Mouse (Mus musculus): Measurements from ENCODE around the gene Fam214a. TPM values are rescaled to one million over a fixed set of nuclear protein-coding genes. Genes with fewer than 3 reads are reported as not detected.

Fam214a gene
- total RNA-seq, 2 experiments from 2014 or later: 35.3 to 37.5 TPM

GRCm38 (mm10) chr9:74922884-74923283 is 29.8 kb upstream of the Fam214a start:
- Histone ChIP-seq H3K4me3 (no peak overlapping the region), H3K27ac (no peak overlapping the region)
- no peak for DNase-seq (ENCODE audit: extremely low spot score in 1 of 2, low spot score in 2 of 2)
- TF ChIP-seq CTCF (IDR thresholded peaks at IDR 0.05): no peak
- intact Hi-C loops (cut with DNase I): no loop called here

GRCm38 (mm10) chr9:74923291-74923977 is 29.2 kb upstream of the Fam214a start:
- DNase-seq (ENCODE audit: extremely low spot score in 1 of 2, low spot score in 2 of 2): no peak
- H3K27ac ChIP-seq: no peak overlapping the region
- intact Hi-C loops (cut with DNase I): no loop called here
- no peak for TF ChIP-seq CTCF (IDR thresholded peaks at IDR 0.05)
- no peak overlapping the region for H3K4me3 ChIP-seq

DNA sequence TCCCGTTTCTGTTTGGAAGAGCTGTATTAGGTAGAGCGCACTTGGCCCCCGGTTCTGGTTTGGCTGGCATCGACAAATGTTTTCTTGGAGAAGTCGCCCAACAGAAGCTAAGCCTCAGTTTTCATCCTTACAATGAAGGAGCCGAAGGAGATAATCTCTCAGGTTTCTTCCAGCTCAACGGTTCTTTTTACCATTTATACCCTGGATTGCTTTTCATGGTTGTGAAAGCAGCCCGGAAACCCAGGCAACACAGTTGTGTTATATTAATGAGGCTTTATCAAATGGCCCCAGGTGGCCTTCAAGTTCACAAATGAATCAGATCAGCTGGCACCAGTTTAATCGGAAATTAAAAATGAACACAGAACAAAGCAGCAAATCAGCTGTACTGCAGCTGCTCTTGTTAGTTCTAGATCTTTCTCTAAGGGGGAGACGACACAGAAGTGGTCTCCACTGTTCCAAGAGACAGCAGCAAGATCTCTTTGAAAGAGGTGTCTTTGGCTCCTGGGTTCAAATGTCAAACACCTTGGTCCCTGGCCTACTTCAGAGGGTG is 27.4 kb upstream of the Fam214a start:
- H3K27ac ChIP-seq: no peak overlapping the region
- TF ChIP-seq CTCF (IDR thresholded peaks at IDR 0.05): no peak
- H3K4me3 ChIP-seq: no peak overlapping the region
- DNase-seq (ENCODE audit: extremely low spot score in 1 of 2, low spot score in 2 of 2): no peak
- intact Hi-C loops (cut with DNase I): no loop called here

DNA sequence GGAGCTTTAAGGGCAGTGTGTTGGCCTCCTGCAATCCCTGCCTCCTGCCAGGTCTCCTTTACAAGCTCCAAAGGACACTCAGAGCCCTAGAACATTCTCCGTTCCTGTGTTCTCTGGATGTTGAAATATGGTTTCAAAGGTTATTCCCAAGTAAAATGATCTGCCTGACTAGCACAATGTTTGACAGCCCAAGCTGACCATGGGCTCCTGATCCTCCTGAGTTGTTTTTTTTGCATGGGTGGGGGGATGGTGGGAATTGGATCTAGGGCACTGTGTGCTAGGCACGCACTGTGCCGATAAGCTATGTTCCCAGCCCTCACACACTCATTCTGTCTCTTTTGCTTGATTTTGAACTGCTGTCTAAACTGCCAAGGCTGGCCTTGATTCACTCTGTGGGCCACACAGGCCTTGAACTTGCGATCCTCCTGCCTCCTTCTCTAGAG is 22.7 kb upstream of the Fam214a start:
- no peak for DNase-seq (ENCODE audit: extremely low spot score in 1 of 2, low spot score in 2 of 2)
- Histone ChIP-seq H3K27ac (no peak overlapping the region), H3K4me3 (no peak overlapping the region)
- intact Hi-C loops (cut with DNase I): no loop called here
- no peak for TF ChIP-seq CTCF (IDR thresholded peaks at IDR 0.05)

GRCm38 (mm10) chr9:74930653-74931052 is 22.0 kb upstream of the Fam214a start:
- H3K27ac ChIP-seq: no peak overlapping the region
- intact Hi-C loops (cut with DNase I): no loop called here
- DNase-seq (ENCODE audit: extremely low spot score in 1 of 2, low spot score in 2 of 2): no peak
- no peak for TF ChIP-seq CTCF (IDR thresholded peaks at IDR 0.05)
- H3K4me3 ChIP-seq: no peak overlapping the region

DNA sequence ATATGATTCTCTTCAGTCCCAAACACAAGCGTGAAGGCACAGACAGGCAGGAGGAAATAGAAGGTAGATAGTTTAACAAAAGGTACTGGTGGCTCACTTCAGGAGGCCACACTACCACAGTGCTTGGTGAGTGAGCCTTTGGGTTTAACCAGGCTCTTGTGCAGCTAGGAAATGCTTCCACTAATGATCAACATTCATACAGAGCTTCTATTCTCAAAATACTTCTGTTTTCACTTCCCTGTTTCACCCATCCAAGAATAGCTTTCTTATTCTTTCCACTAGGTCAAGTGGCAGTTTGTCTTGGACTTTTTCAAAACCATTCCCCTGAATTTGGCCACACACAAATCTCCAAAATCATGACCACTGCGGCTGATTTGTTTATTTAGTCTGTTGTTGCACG is 17.4 kb upstream of the Fam214a start:
- intact Hi-C loops (cut with DNase I): no loop called here
- Histone ChIP-seq H3K4me3 (no peak overlapping the region), H3K27ac (no peak overlapping the region)
- DNase-seq (ENCODE audit: extremely low spot score in 1 of 2, low spot score in 2 of 2): no peak
- no peak for TF ChIP-seq CTCF (IDR thresholded peaks at IDR 0.05)

DNA sequence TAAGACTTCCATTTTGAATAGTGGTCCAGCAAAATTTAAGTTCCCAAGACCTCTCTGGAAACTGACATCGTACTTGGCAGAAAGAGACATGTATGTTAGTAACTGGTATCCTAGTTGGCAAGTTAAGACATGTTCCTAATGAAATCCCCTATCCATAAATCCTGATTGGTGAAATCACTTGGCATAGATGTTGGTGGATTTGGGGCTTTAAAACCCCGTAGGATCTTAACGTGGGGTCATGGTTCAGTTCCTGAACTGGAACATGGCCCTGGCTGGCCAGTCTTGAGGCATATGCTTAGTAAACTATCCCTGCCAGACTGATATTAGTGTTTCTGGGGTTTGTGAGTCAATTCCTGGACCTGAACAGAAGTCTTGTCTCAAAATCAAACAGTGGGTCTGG is 14.9 kb upstream of the Fam214a start:
- TF ChIP-seq CTCF (IDR thresholded peaks at IDR 0.05): no peak
- no peak for DNase-seq (ENCODE audit: extremely low spot score in 1 of 2, low spot score in 2 of 2)
- Histone ChIP-seq H3K27ac (no peak overlapping the region), H3K4me3 (no peak overlapping the region)
- intact Hi-C loops (cut with DNase I): no loop called here

DNA sequence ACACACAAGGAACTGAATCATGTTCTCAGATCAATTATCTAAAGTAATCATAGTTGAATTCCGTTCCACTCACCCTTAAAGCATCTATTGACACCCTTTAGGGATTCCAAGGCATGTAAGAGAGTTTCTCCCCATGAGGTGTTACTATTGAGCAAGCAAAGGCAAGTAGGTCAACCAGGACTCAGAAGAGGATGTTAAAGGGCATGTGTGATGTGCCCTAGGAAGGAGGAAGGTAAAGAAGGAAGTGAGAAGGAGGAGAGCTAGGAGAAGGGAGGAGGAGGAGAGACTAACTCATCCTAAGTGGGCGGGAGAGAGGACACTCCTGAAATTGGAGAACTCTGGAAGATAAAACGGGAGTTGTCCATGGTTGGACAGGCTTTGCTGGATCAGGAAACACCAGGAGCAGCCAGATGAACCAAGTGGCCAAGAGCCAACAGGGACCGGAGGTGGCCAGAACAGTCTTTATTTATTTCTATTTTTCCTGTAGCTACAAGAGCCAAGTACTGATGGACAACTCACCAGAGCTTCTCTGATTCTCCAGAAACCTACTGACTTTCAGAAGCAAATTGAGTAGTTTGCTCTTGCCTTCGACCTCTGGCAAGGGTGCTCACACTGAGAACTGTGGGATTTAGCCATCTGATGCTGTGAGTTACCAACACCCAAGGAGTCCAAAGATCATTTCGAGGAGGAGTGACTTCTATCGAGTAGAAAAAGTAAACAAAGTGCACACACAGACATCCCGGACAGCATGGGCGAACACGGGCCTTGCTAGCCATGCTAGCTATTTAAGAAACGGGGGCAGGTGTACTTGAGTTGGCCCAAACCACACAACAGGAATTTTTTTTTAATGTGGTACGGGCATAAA is 13.8 kb upstream of the Fam214a start:
- TF ChIP-seq CTCF (IDR thresholded peaks at IDR 0.05): no peak
- Histone ChIP-seq H3K4me3 (no peak overlapping the region), H3K27ac (no peak overlapping the region)
- no peak for DNase-seq (ENCODE audit: extremely low spot score in 1 of 2, low spot score in 2 of 2)
- intact Hi-C loops (cut with DNase I): no loop called here

- TF ChIP-seq CTCF (IDR thresholded peaks at IDR 0.05): no peak
- intact Hi-C loops (cut with DNase I): no loop called here
- Histone ChIP-seq H3K4me3 (no peak overlapping the region), H3K27ac (no peak overlapping the region)
- no peak for DNase-seq (ENCODE audit: extremely low spot score in 1 of 2, low spot score in 2 of 2)
These were observed 5.8 kb upstream of the Fam214a start for GRCm38 (mm10) chr9:74946713-74947402.

- TF ChIP-seq CTCF (IDR thresholded peaks at IDR 0.05): peak; percentile 44
- H3K4me3 ChIP-seq: no peak overlapping the region
- no peak for DNase-seq (ENCODE audit: extremely low spot score in 1 of 2, low spot score in 2 of 2)
- intact Hi-C loops (cut with DNase I): loop anchor here (2.0 to 5.0 kb wide), 2 partner anchors 47 to 86 kb away; partner anchors contain the start of gene Arpp19
- H3K27ac ChIP-seq: peak overlapping the region; percentile 93; the same call in 1 of the 2 replicates
These were observed 1.2 kb upstream of the Fam214a start for GRCm38 (mm10) chr9:74951491-74951890.

- peak overlapping the region; percentile 93 for H3K27ac ChIP-seq
- intact Hi-C loops (cut with DNase I): loop anchor here (2.0 to 5.0 kb wide), 2 partner anchors 25 to 85 kb away; partner anchors contain the start of gene Arpp19
- no peak; the same call in 1 of the 2 replicates for TF ChIP-seq CTCF (IDR thresholded peaks at IDR 0.05)
- H3K4me3 ChIP-seq: peak overlapping the region; percentile 73
- DNase-seq (ENCODE audit: extremely low spot score in 1 of 2, low spot score in 2 of 2): peak in 1 of 2 experiments; percentile 23
These were observed 578 bp upstream of the Fam214a start for GRCm38 (mm10) chr9:74952106-74952505.

Measured in left cerebral cortex, adult 2 months (tissue).